In the genomic region with DNA sequence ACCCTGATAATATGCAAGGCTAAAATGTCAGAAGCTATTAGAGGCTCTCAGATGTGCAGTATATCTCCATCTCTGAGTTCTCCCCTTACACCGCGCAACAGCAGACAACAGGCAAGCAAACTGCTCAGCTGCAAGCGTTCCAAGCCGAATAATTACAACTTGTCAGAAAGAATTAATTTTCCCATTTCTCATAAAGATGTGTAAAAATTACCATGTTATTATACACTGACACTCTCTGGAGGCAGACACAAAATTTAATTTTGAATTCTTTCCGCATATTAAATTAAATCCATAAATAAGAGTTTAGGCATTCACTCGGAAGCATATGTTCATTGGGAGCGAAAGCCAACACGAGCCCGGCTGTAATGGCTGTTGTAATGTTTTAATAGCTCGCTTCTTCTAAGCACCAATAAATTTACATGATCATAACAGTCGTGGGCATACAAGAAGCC, we compare ENCODE assay signal across 18 mouse cellular contexts.
DNase-seq lines count a peak whose midpoint lies in the region; ATAC-seq lines count a peak whose summit lies in the region.
"Had no signal": no experiment of that assay in that cellular context is flagged by ENCODE, and none has a peak within 500 bp of the region (broad histone marks: within the 10 kb centered on the region; RNA-seq: fewer than 3 reads in every experiment).

No protein-coding gene starts in this region.

- no peak overlapping the region for H3K9ac ChIP-seq in forebrain, embryonic 13.5 days
- H3K9ac ChIP-seq in forebrain, embryonic 11.5 days (ENCODE audit: low read length), result no peak overlapping the region
- no peak overlapping the region for H3K9ac ChIP-seq in hindbrain, embryonic 12.5 days
- no peak overlapping the region for H3K9ac ChIP-seq in liver, embryonic 11.5 days (ENCODE audit: low read depth, low read length)
- H3K9ac ChIP-seq in heart, embryonic 12.5 days, result no peak overlapping the region
- H3K9ac ChIP-seq: liver, postnatal 0 days had no signal

- H3K4me3 ChIP-seq in forebrain, embryonic 13.5 days, result no peak overlapping the region
- H3K4me3 ChIP-seq in forebrain, embryonic 11.5 days (ENCODE audit: low read depth, low read length), result no peak overlapping the region
- no peak overlapping the region for H3K4me3 ChIP-seq in hindbrain, embryonic 12.5 days
- no peak overlapping the region for H3K4me3 ChIP-seq in liver, embryonic 11.5 days (ENCODE audit: low read depth, low read length)
- H3K4me3 ChIP-seq in heart, embryonic 12.5 days, result no peak overlapping the region

- no peaks in the 10 kb centered on the region for H3K36me3 ChIP-seq in forebrain, embryonic 13.5 days (ENCODE audit: poor library complexity, severe bottlenecking)
- no peaks in the 10 kb centered on the region for H3K36me3 ChIP-seq in forebrain, embryonic 11.5 days (ENCODE audit: control insufficient read depth, insufficient read depth, low read length)
- H3K36me3 ChIP-seq in hindbrain, embryonic 12.5 days, result no peaks in the 10 kb centered on the region
- H3K36me3 ChIP-seq in liver, embryonic 11.5 days (ENCODE audit: control insufficient read depth, insufficient read depth, low read length), result no peaks in the 10 kb centered on the region; the same call in 1 of the 2 replicates
- no peaks in the 10 kb centered on the region for H3K36me3 ChIP-seq in heart, embryonic 12.5 days

- H3K4me1 ChIP-seq in forebrain, embryonic 13.5 days, result no peaks in the 10 kb centered on the region
- H3K4me1 ChIP-seq in forebrain, embryonic 11.5 days (replicated peaks; ENCODE audit: control insufficient read depth, insufficient read depth, low read length), result no peaks in the 10 kb centered on the region
- H3K4me1 ChIP-seq in hindbrain, embryonic 12.5 days, result no peaks in the 10 kb centered on the region
- H3K4me1 ChIP-seq in liver, embryonic 11.5 days (replicated peaks; ENCODE audit: control insufficient read depth, insufficient read depth, low read length), result no peaks in the 10 kb centered on the region
- no peaks in the 10 kb centered on the region for H3K4me1 ChIP-seq in heart, embryonic 12.5 days (replicated peaks)

- peak overlapping the region; percentile 48; the same call in 1 of the 2 replicates for H3K27ac ChIP-seq in forebrain, embryonic 13.5 days
- no peak overlapping the region for H3K27ac ChIP-seq in forebrain, embryonic 11.5 days (ENCODE audit: low read depth, low read length)
- H3K27ac ChIP-seq in hindbrain, embryonic 12.5 days, result no peak overlapping the region
- H3K27ac ChIP-seq in liver, embryonic 11.5 days (ENCODE audit: low read depth, low read length), result no peak overlapping the region
- no peak overlapping the region for H3K27ac ChIP-seq in heart, embryonic 12.5 days (ENCODE audit: poor library complexity, severe bottlenecking)

- DNase-seq in forebrain, embryonic 11.5 days (ENCODE audit: low spot score), result no peak
- DNase-seq in brain, adult 2 months (ENCODE audit: low read depth, low spot score), result peak; percentile 21
- DNase-seq in layer of hippocampus, postnatal 14 days (ENCODE audit: low spot score in 2 of 2), result peak; percentile 3 to 57
- no peak for DNase-seq in adrenal gland, postnatal 14 days
- no peak for DNase-seq in liver, embryonic 11.5 days (ENCODE audit: low spot score)
- DNase-seq: cerebellum, adult 8-10 months; gastrocnemius, postnatal 36 days; heart, postnatal 4 days; kidney, adult 18-20 months; kidney, postnatal 14 days; liver, postnatal 0 days; lung, postnatal 36 days; right cerebral cortex, adult 18-20 months; thymus, postnatal 4 days had no signal

- no peak overlapping the region for H3K4me2 ChIP-seq in forebrain, embryonic 13.5 days
- H3K4me2 ChIP-seq in forebrain, embryonic 11.5 days (ENCODE audit: low read depth, low read length, severe bottlenecking), result no peak overlapping the region
- no peak overlapping the region for H3K4me2 ChIP-seq in hindbrain, embryonic 12.5 days (replicated peaks)
- no peak overlapping the region for H3K4me2 ChIP-seq in liver, embryonic 11.5 days
- no peak overlapping the region for H3K4me2 ChIP-seq in heart, embryonic 12.5 days
- H3K4me2 ChIP-seq: heart, embryonic 11.5 days had no signal

- ATAC-seq in forebrain, embryonic 13.5 days, result peak; percentile 88
- no peak for ATAC-seq in forebrain, embryonic 11.5 days (replicated peaks; ENCODE audit: low FRiP score)
- peak; percentile 69 for ATAC-seq in hindbrain, embryonic 12.5 days (ENCODE audit: low FRiP score)
- ATAC-seq in liver, embryonic 11.5 days (replicated peaks; ENCODE audit: low FRiP score), result no peak
- no peak for ATAC-seq in heart, embryonic 12.5 days (ENCODE audit: insufficient number of reproducible peaks, low FRiP score)

- no peaks in the 10 kb centered on the region for H3K9me3 ChIP-seq in forebrain, embryonic 13.5 days (replicated peaks)
- H3K9me3 ChIP-seq in forebrain, embryonic 11.5 days (ENCODE audit: control insufficient read depth, low read length), result no peaks in the 10 kb centered on the region
- H3K9me3 ChIP-seq in hindbrain, embryonic 12.5 days (replicated peaks), result no peaks in the 10 kb centered on the region
- no peaks in the 10 kb centered on the region for H3K9me3 ChIP-seq in liver, embryonic 11.5 days (ENCODE audit: control insufficient read depth, low read length)
- H3K9me3 ChIP-seq in heart, embryonic 12.5 days (replicated peaks), result 0 out of 2 replicates have a peak, but pooled peaks cover 6% of the 10 kb centered on the region

- no peaks in the 10 kb centered on the region for H3K27me3 ChIP-seq in forebrain, embryonic 13.5 days
- no peaks in the 10 kb centered on the region for H3K27me3 ChIP-seq in forebrain, embryonic 11.5 days (ENCODE audit: control insufficient read depth, insufficient read depth, low read length)
- peaks cover 16% of the 10 kb centered on the region; the same call in 1 of the 2 replicates for H3K27me3 ChIP-seq in hindbrain, embryonic 12.5 days
- no peaks in the 10 kb centered on the region for H3K27me3 ChIP-seq in liver, embryonic 11.5 days (replicated peaks; ENCODE audit: control insufficient read depth, insufficient read depth, low read length)
- H3K27me3 ChIP-seq in heart, embryonic 12.5 days (replicated peaks), result no peaks in the 10 kb centered on the region

- 71% methylated on average over 11 of the region's 11 CpGs for WGBS in forebrain, embryonic 13.5 days
- 93% methylated on average over 11 of the region's 11 CpGs for WGBS in forebrain, embryonic 11.5 days
- WGBS in hindbrain, embryonic 12.5 days, result 77% methylated on average over 11 of the region's 11 CpGs
- 85% methylated on average over 11 of the region's 11 CpGs for WGBS in liver, embryonic 11.5 days
- WGBS in heart, embryonic 12.5 days, result 89% methylated on average over 11 of the region's 11 CpGs

Comparison
In these comparisons a context has a peak if more than half of its experiments do, and no peak if none do; other contexts are left out.
1. ATAC-seq: peak in forebrain, embryonic 13.5 days (single experiment) and hindbrain, embryonic 12.5 days (single experiment); none in forebrain, embryonic 11.5 days (single experiment), liver, embryonic 11.5 days (single experiment) and heart, embryonic 12.5 days (single experiment).
2. DNase-seq: peak in brain, adult 2 months (single experiment) and layer of hippocampus, postnatal 14 days (2 of 2); none in forebrain, embryonic 11.5 days (single experiment), adrenal gland, postnatal 14 days (single experiment) and liver, embryonic 11.5 days (single experiment).